Mouse (Mus musculus): ENCODE measurements around the gene Enpep. TPM values are rescaled to one million over a fixed set of nuclear protein-coding genes. Genes with fewer than 3 reads are reported as not detected.

Enpep gene
- polyA plus RNA-seq, 1 experiment from 2014 or later = 1.5 TPM

DNA sequence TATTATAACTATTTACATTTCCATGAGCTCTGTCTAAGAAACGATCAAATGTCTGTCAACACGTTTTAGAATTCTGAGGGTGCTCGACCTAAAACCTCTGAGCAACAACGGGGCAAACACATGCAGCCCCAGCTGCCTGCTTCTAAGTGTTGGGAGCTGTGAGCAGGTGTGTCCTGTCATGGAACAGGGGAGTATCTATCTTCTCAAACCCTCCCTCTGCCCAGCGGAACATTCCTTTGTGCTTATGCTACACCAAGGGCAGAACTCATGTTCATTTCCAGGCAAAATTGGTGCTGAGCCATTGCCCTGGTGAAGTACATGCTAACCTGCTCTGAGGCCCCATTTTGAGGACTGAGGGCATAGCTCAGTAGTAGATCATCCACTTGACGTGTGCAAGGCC is 10.9 kb downstream of the Enpep start:
- 80% methylated on average over 6 of the region's 6 CpGs for WGBS
- H3K4me1 ChIP-seq (ENCODE audit: control insufficient read depth, insufficient read depth, low read length) = no peaks in the 10 kb centered on the region

DNA sequence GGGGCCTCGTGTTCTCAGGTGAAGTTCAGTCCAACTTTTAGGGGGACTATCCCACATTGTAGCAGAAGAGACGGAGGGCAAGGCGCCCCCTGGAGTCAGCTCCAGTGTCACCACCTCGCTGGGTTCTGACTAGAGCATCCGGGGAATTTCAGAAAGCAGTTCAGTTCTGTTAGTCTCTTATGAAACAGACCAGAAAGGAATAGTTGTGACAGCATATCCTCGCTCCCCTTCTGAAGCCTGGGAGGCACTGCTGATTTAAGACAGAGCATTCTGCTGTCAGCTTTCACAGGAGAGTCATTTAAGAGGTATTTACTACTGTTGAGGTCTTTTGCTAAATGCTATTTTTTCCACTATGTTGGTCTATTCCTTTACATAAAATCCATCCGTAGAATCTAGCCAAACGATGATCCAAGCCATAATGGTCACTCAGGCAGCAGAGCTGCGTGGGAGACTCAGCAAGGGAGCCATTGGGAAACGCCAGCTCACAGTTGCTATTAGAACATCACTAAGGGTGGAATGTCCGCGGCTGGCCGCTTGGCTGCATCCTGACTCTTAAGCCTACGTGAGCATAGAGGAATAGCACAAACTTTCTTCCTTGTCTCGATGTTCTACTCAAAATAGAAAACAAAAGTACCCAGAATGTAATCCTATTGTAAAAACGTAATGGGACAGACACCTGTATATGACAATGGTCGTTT is 15.3 kb downstream of the Enpep start:
- no peak for ATAC-seq
- H3K36me3 ChIP-seq (ENCODE audit: control insufficient read depth, insufficient read depth, low read length) = no peaks in the 10 kb centered on the region

More for the DNA sequence above, 10.9 kb downstream of the Enpep start:
- ATAC-seq (no peak), DNase-seq (ENCODE audit: low spot score) (no peak)
- Histone ChIP-seq H3K9me3 (replicated peaks; ENCODE audit: control insufficient read depth, low read length) (no peaks in the 10 kb centered on the region), H3K4me2 (ENCODE audit: low read length) (no peak overlapping the region), H3K27ac (ENCODE audit: low read depth, low read length) (no peak overlapping the region), H3K27me3 (replicated peaks; ENCODE audit: control insufficient read depth, insufficient read depth, low read length) (no peaks in the 10 kb centered on the region), H3K36me3 (ENCODE audit: control insufficient read depth, insufficient read depth, low read length) (no peaks in the 10 kb centered on the region), H3K4me3 (ENCODE audit: low read depth, low read length) (no peak overlapping the region), H3K9ac (ENCODE audit: low read length) (no peak overlapping the region)

DNA sequence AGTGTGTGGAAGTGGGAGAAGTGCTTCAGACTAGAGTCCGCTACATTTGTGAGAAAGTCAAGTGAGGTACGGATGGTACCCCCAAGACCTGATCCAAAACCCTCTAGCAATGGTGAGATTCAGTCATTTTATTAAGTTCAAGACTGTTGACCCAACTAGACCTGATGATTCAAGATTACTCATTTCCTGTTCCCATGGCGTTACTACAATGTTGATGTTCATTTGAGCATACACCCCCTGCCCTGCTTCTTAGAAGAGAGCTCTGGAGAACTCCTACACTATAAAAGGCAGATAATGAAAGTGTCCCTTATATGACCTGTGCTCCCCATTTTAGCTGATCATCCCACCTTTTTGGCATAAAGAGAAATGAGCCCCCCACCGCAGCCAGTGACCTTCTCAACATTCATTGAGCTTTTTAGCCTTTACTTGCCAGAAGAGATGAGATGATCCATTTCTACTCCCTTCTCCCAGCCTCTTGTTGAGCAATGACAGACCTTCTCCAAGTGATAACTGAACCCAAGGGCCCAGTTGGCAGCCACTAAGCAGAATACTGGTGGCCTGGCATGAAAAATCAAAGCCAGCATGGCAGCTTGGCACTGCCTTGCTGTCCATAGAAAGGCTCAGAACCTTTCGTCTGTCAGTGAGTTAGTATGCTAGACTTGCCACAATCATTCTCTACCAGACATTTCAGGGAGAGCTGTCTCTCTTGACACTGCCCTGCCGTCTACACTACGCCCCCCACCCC is 18.7 kb downstream of the Enpep start:
- Histone ChIP-seq H3K9me3 (replicated peaks; ENCODE audit: control insufficient read depth, low read length) (no peaks in the 10 kb centered on the region), H3K27me3 (replicated peaks; ENCODE audit: control insufficient read depth, insufficient read depth, low read length) (no peaks in the 10 kb centered on the region), H3K4me1 (ENCODE audit: control insufficient read depth, insufficient read depth, low read length) (no peaks in the 10 kb centered on the region), H3K36me3 (ENCODE audit: control insufficient read depth, insufficient read depth, low read length) (no peaks in the 10 kb centered on the region), H3K4me3 (ENCODE audit: low read depth, low read length) (no peak overlapping the region), H3K9ac (ENCODE audit: low read length) (no peak overlapping the region), H3K4me2 (ENCODE audit: low read length) (no peak overlapping the region), H3K27ac (ENCODE audit: low read depth, low read length) (no peak overlapping the region)
- 85% methylated on average over 7 of the region's 7 CpGs for WGBS
- ATAC-seq = no peak
- DNase-seq (ENCODE audit: low spot score) = no peak

More for the DNA sequence above, 15.3 kb downstream of the Enpep start:
- DNase-seq (ENCODE audit: low spot score) = no peak
- Histone ChIP-seq H3K9me3 (replicated peaks; ENCODE audit: control insufficient read depth, low read length) (no peaks in the 10 kb centered on the region), H3K27ac (ENCODE audit: low read depth, low read length) (no peak overlapping the region), H3K4me1 (ENCODE audit: control insufficient read depth, insufficient read depth, low read length) (no peaks in the 10 kb centered on the region), H3K9ac (ENCODE audit: low read length) (no peak overlapping the region), H3K27me3 (replicated peaks; ENCODE audit: control insufficient read depth, insufficient read depth, low read length) (no peaks in the 10 kb centered on the region), H3K4me2 (ENCODE audit: low read length) (no peak overlapping the region), H3K4me3 (ENCODE audit: low read depth, low read length) (no peak overlapping the region)
- WGBS = 76% methylated on average over 17 of the region's 17 CpGs

DNA sequence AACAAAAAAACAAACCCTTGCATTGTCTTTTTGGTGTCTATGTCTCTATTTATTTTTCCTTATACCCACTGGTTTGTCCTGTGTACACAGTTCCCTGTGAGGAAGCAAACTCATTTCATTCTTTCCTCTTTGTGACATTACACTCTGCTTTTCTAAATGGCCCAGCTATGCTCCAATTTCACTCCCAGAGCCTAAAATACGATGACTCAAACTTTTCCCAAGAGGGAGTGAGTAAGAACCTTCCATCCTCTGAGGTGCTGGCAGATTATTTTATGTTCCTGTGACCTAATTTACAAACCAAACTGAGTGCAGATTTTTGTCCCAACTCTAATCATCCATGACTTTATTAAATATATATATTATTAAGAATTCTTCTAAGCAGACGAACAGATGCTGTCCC is 19.3 kb downstream of the Enpep start:
- no peak overlapping the region for H3K4me2 ChIP-seq (ENCODE audit: low read length)
- no peak overlapping the region for H3K27ac ChIP-seq (ENCODE audit: low read depth, low read length)
- H3K9ac ChIP-seq (ENCODE audit: low read length) = no peak overlapping the region
- H3K4me3 ChIP-seq (ENCODE audit: low read depth, low read length) = no peak overlapping the region
- WGBS = 82% methylated on average over 2 of the region's 2 CpGs
- ATAC-seq = no peak
- no peaks in the 10 kb centered on the region for H3K9me3 ChIP-seq (replicated peaks; ENCODE audit: control insufficient read depth, low read length)
- H3K36me3 ChIP-seq (ENCODE audit: control insufficient read depth, insufficient read depth, low read length) = no peaks in the 10 kb centered on the region
- no peak for DNase-seq (ENCODE audit: low spot score)
- H3K27me3 ChIP-seq (replicated peaks; ENCODE audit: control insufficient read depth, insufficient read depth, low read length) = no peaks in the 10 kb centered on the region
- H3K4me1 ChIP-seq (ENCODE audit: control insufficient read depth, insufficient read depth, low read length) = no peaks in the 10 kb centered on the region

DNA sequence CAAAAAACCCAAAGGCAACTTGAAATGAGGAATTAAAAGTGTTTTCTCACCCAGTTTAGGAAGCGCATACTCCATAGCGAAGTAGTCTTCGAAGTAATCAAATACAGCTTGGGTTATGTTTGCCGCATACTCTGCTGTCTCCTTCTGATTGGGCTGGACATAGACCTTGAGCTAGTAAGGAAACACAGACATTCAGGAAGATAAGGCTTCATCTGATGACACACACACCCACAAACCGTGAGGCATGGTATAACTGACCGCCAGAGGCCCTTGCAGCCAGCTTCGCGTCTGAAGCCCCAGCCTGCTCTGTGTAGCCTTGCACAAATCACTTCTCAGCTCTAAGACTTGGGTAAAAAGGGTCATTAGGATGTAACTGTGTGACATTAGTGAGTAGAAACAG is 20.0 kb downstream of the Enpep start:
- WGBS = 92% methylated on average over 8 of the region's 8 CpGs
- no peaks in the 10 kb centered on the region for H3K9me3 ChIP-seq (replicated peaks; ENCODE audit: control insufficient read depth, low read length)
- ATAC-seq = no peak

DNA sequence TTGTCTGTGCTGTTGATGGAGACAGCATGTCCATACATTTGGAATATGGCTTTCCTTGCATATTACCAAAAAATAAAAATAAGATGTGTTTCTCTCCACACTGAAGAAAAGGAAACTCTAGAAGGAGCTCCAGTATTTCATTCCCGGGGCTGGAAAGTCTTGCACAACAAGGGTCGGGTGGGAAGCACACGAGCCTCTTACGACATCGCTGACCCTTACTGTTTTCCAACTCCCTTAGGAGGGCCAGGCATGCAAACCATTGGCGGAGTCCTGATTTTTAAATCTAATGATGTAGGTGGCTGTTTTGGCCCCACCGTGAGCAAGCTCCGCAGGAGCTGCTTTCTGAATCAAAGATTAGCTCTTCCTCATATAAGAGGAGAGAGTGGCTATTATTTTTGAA is 20.6 kb downstream of the Enpep start:
- no peak for ATAC-seq
- H3K4me1 ChIP-seq (ENCODE audit: control insufficient read depth, insufficient read depth, low read length) = no peaks in the 10 kb centered on the region
- H3K27me3 ChIP-seq (replicated peaks; ENCODE audit: control insufficient read depth, insufficient read depth, low read length) = no peaks in the 10 kb centered on the region
- no peaks in the 10 kb centered on the region for H3K9me3 ChIP-seq (replicated peaks; ENCODE audit: control insufficient read depth, low read length)
- H3K36me3 ChIP-seq (ENCODE audit: control insufficient read depth, insufficient read depth, low read length) = no peaks in the 10 kb centered on the region
- no peak overlapping the region for H3K9ac ChIP-seq (ENCODE audit: low read length)
- DNase-seq (ENCODE audit: low spot score) = no peak
- H3K27ac ChIP-seq (ENCODE audit: low read depth, low read length) = no peak overlapping the region
- no peak overlapping the region for H3K4me3 ChIP-seq (ENCODE audit: low read depth, low read length)
- WGBS = 86% methylated on average over 8 of the region's 8 CpGs
- H3K4me2 ChIP-seq (ENCODE audit: low read length) = no peak overlapping the region

More for the DNA sequence above, 20.0 kb downstream of the Enpep start:
- Histone ChIP-seq H3K4me1 (ENCODE audit: control insufficient read depth, insufficient read depth, low read length) (no peaks in the 10 kb centered on the region), H3K27ac (ENCODE audit: low read depth, low read length) (no peak overlapping the region), H3K4me3 (ENCODE audit: low read depth, low read length) (no peak overlapping the region), H3K36me3 (ENCODE audit: control insufficient read depth, insufficient read depth, low read length) (no peaks in the 10 kb centered on the region), H3K27me3 (replicated peaks; ENCODE audit: control insufficient read depth, insufficient read depth, low read length) (no peaks in the 10 kb centered on the region), H3K4me2 (ENCODE audit: low read length) (no peak overlapping the region), H3K9ac (ENCODE audit: low read length) (no peak overlapping the region)
- no peak for DNase-seq (ENCODE audit: low spot score)

DNA sequence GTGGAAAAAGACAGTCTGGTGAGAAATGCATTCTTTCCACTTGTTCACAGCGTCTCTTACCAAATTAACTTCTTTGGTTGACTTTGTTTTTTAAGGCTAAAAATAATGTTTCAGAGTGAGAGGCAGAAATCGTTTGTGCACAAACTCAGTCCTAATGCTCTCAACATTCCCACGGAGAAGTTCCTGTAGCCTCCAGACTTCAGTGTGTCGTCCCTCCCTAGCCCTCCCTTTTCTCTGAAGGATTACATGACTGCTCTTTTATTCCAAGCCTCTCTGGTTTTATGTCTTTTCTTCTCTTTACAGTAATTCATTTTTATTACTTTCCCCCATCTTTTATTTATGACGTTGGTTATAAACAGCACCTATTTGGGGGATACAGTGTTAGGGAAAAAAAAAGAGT is 22.6 kb downstream of the Enpep start:
- H3K27me3 ChIP-seq (replicated peaks; ENCODE audit: control insufficient read depth, insufficient read depth, low read length) = no peaks in the 10 kb centered on the region
- H3K4me2 ChIP-seq (ENCODE audit: low read length) = no peak overlapping the region
- no peaks in the 10 kb centered on the region for H3K36me3 ChIP-seq (ENCODE audit: control insufficient read depth, insufficient read depth, low read length)
- no peak overlapping the region for H3K4me3 ChIP-seq (ENCODE audit: low read depth, low read length)
- H3K9ac ChIP-seq (ENCODE audit: low read length) = no peak overlapping the region
- H3K27ac ChIP-seq (ENCODE audit: low read depth, low read length) = no peak overlapping the region
- no peaks in the 10 kb centered on the region for H3K4me1 ChIP-seq (ENCODE audit: control insufficient read depth, insufficient read depth, low read length)
- DNase-seq (ENCODE audit: low spot score) = no peak
- ATAC-seq = no peak
- H3K9me3 ChIP-seq (replicated peaks; ENCODE audit: control insufficient read depth, low read length) = no peaks in the 10 kb centered on the region
- 55% methylated on average over 5 of the region's 5 CpGs for WGBS

DNA sequence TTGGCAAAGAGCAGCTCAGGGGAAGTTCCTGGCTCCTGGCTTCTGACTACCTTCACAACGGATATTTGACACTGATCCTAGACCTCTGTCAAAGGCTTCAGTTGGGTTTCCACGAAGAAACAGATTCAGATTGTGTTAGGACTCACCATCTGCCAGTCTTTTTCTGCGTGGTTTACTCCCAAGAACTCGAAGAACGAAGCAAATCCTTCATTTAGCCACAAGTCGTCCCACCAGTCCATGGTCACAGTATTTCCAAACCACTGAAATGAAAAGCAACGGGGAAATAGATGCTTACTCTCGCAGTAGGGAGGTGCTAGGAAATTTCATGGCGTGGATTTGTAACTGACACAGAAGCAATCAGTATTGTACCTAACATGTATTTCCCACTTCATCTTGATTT is 23.6 kb downstream of the Enpep start:
- WGBS = 74% methylated on average over 9 of the region's 9 CpGs
- Histone ChIP-seq H3K4me2 (ENCODE audit: low read length) (no peak overlapping the region), H3K27me3 (replicated peaks; ENCODE audit: control insufficient read depth, insufficient read depth, low read length) (no peaks in the 10 kb centered on the region), H3K36me3 (ENCODE audit: control insufficient read depth, insufficient read depth, low read length) (no peaks in the 10 kb centered on the region), H3K27ac (ENCODE audit: low read depth, low read length) (no peak overlapping the region), H3K9me3 (replicated peaks; ENCODE audit: control insufficient read depth, low read length) (no peaks in the 10 kb centered on the region), H3K4me3 (ENCODE audit: low read depth, low read length) (no peak overlapping the region), H3K4me1 (ENCODE audit: control insufficient read depth, insufficient read depth, low read length) (no peaks in the 10 kb centered on the region), H3K9ac (ENCODE audit: low read length) (no peak overlapping the region)
- DNase-seq (ENCODE audit: low spot score) (peak; percentile 4), ATAC-seq (no peak)

DNA sequence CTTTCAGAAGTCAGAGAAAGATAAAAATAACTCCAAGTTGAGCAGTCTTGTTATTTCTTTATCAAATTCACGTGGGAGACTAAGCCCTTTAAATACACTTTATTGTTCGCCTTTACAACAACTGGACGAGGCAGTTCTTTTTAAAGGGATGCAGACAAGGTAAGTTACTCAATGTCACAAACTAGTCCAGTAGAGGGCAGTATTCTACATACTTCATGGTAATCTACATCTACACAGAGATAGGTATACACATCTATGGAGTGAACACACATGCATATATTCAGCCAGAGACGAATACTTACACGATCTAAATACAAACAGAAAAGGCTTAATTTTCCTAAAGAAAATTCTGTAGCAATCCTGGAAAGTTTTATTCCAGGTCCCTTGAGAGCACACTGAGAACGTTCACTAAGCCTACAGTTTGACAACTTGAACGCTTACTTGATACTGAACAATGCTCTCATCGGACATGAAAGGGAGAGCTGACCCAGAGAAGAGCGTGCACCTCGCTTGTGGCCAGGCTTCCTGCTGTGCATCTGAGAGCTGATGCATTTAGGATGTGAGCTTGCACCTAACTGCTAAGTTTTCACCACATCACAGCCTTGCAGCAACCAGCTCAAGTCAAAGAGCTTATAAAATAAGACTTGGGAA is 24.3 kb downstream of the Enpep start:
- H3K4me2 ChIP-seq (ENCODE audit: low read length) = no peak overlapping the region

More for the DNA sequence above, 24.3 kb downstream of the Enpep start:
- no peak overlapping the region for H3K27ac ChIP-seq (ENCODE audit: low read depth, low read length)
- DNase-seq (ENCODE audit: low spot score) (peak; percentile 93), ATAC-seq (peak; percentile 78; the same call in 1 of the 2 replicates)
- no peaks in the 10 kb centered on the region for H3K4me1 ChIP-seq (ENCODE audit: control insufficient read depth, insufficient read depth, low read length)
- no peaks in the 10 kb centered on the region for H3K36me3 ChIP-seq (ENCODE audit: control insufficient read depth, insufficient read depth, low read length)
- H3K4me3 ChIP-seq (ENCODE audit: low read depth, low read length) = no peak overlapping the region
- WGBS = 32% methylated on average over 10 of the region's 10 CpGs
- no peaks in the 10 kb centered on the region for H3K9me3 ChIP-seq (replicated peaks; ENCODE audit: control insufficient read depth, low read length)
- no peak overlapping the region for H3K9ac ChIP-seq (ENCODE audit: low read length)
- no peaks in the 10 kb centered on the region for H3K27me3 ChIP-seq (replicated peaks; ENCODE audit: control insufficient read depth, insufficient read depth, low read length)
